Mouse (Mus musculus): ENCODE results near the gene Abo. TPM values are rescaled to one million over a fixed set of nuclear protein-coding genes. Genes with fewer than 3 reads are reported as not detected.

Gene Abo
- total RNA-seq (2023): not detected

GRCm38 (mm10) chr2:26864879-26865278 lies at the start of gene Abo:
Gene Abo (minus strand): TSS chr2:26864979.

GRCm38 (mm10) chr2:26910124-26910993 lies 45.6 kb upstream of the Abo start, which contains the start of the genes Med22 and Rpl7a:
Gene Med22 (minus strand): TSS chr2:26910677.
Gene Rpl7a (plus strand): TSS chr2:26910764.

GRCm38 (mm10) chr2:26902467-26903220 lies 37.9 kb upstream of the Abo start, which contains the start of gene Surf6:
Gene Surf6 (minus strand): TSS chr2:26902879.

Other genes with a start within 250 kb of the Abo start
- not detected for gene Fam69b, start 236.5 kb downstream of the Abo start, total RNA-seq (2023)
- gene Lcn4, start 193.7 kb downstream of the Abo start, total RNA-seq (2023): not detected
- gene Surf6, start 37.9 kb upstream of the Abo start, total RNA-seq (2023): 10 to 100 TPM; 21.6 to 25.0 TPM
- gene Med22, start 45.7 kb upstream of the Abo start, total RNA-seq (2023): 10 to 100 TPM; 17.8 to 19.7 TPM
- 100 to 1,000 TPM; 653 to 734 TPM for gene Rpl7a, start 45.8 kb upstream of the Abo start, total RNA-seq (2023)
- 10 to 100 TPM; 26.4 to 27.1 TPM for gene Surf2, start 51.4 kb upstream of the Abo start, total RNA-seq (2023)
- 10 to 100 TPM; 65.0 to 66.3 TPM for gene Surf1, start 51.6 kb upstream of the Abo start, total RNA-seq (2023)
- gene Surf4, start 68.9 kb upstream of the Abo start, total RNA-seq (2023): 100 to 1,000 TPM; 120 to 132 TPM
- gene Stkld1, start 69.1 kb upstream of the Abo start, total RNA-seq (2023): under 1 TPM in 1 of 2 experiments, not detected in 1; 0.49 TPM
- 10 to 100 TPM; 36.9 to 41.3 TPM for gene Rexo4, start 99.4 kb upstream of the Abo start, total RNA-seq (2023)
- gene Adamts13, start 108.4 kb upstream of the Abo start, total RNA-seq (2023): under 1 TPM in 1 of 2 experiments, not detected in 1; 0.15 TPM
- gene Cacfd1, start 144.9 kb upstream of the Abo start, total RNA-seq (2023): 10 to 100 TPM; 21.0 to 22.0 TPM
- gene Slc2a6, start 163.0 kb upstream of the Abo start, total RNA-seq (2023): 100 to 1,000 TPM; 128 to 134 TPM
- not detected for gene Mymk, start 207.2 kb upstream of the Abo start, total RNA-seq (2023)
- gene Adamtsl2, start 214.4 kb upstream of the Abo start, total RNA-seq (2023): under 1 TPM in 1 of 2 experiments, not detected in 1; 0.13 TPM